18 mouse cellular contexts compared by ENCODE assay signal in genomic region chr17:56682880-56683279, GRCm38 (mm10). TPM values are rescaled to one million over a fixed set of nuclear protein-coding genes. Genes with fewer than 3 reads are reported as not detected.
DNase-seq lines count a peak whose midpoint lies in the region; ATAC-seq and TF ChIP-seq lines count a peak whose summit lies in the region.
"Had no signal": no experiment of that assay in that cellular context is flagged by ENCODE, and none has a peak within 500 bp of the region (broad histone marks: within the 10 kb centered on the region; RNA-seq: fewer than 3 reads in every experiment).

No protein-coding gene starts in this region.

- H3K36me3 ChIP-seq in midbrain, embryonic 11.5 days (ENCODE audit: control insufficient read depth, insufficient read depth, low read length): peaks cover 11% of the 10 kb centered on the region
- H3K36me3 ChIP-seq in midbrain, postnatal 0 days (ENCODE audit: insufficient read depth, low read length): peaks cover 28% of the 10 kb centered on the region
- peaks cover 4% of the 10 kb centered on the region; the same call in 1 of the 2 replicates for H3K36me3 ChIP-seq in hindbrain, embryonic 11.5 days (ENCODE audit: control insufficient read depth, insufficient read depth, low read length)

- no peak overlapping the region for H3K4me2 ChIP-seq in midbrain, embryonic 11.5 days
- H3K4me2 ChIP-seq in midbrain, postnatal 0 days (ENCODE audit: low read depth, low read length, poor library complexity, severe bottlenecking): no peak overlapping the region
- H3K4me2 ChIP-seq in hindbrain, embryonic 11.5 days (replicated peaks; ENCODE audit: low read depth, low read length): no peak overlapping the region
- H3K4me2 ChIP-seq: embryonic facial prominence, embryonic 13.5 days; intestine, embryonic 15.5 days; limb, embryonic 15.5 days had no signal

- no peak for DNase-seq in gastrocnemius, adult 2 months
- no peak for DNase-seq in gastrocnemius, postnatal 14 days
- peak; percentile 4 for DNase-seq in midbrain, embryonic 11.5 days (ENCODE audit: low spot score, missing footprints)
- DNase-seq in midbrain, postnatal 0 days (ENCODE audit: low spot score): no peak
- DNase-seq in liver: peak; percentile 61
- DNase-seq in urinary bladder, postnatal 10 days (ENCODE audit: low spot score): no peak
- DNase-seq in hindbrain, embryonic 11.5 days (ENCODE audit: low spot score): no peak
- DNase-seq: cerebellum, adult 11 months; heart, adult 11 months; kidney, postnatal 14 days; lung, postnatal 4 days; right cerebral cortex, postnatal 4 days had no signal

- intact Hi-C loops in gastrocnemius, adult 2 months (cut with DNase I): no loop called here
- intact Hi-C loops in gastrocnemius, postnatal 14 days (cut with DNase I; ENCODE audit: low total_unique reads): no loop called here

- H3K9ac ChIP-seq in midbrain, embryonic 11.5 days (ENCODE audit: low read length): no peak overlapping the region
- H3K9ac ChIP-seq in midbrain, postnatal 0 days (replicated peaks; ENCODE audit: low read length, poor library complexity, severe bottlenecking): no peak overlapping the region
- H3K9ac ChIP-seq in hindbrain, embryonic 11.5 days (ENCODE audit: low read depth, low read length): no peak overlapping the region
- H3K9ac ChIP-seq: embryonic facial prominence, embryonic 13.5 days; intestine, embryonic 15.5 days; limb, embryonic 15.5 days had no signal

- ATAC-seq in midbrain, embryonic 11.5 days (ENCODE audit: low FRiP score): no peak
- ATAC-seq in midbrain, postnatal 0 days (ENCODE audit: low FRiP score): no peak
- ATAC-seq in megakaryocyte progenitor cell, adult 5-6 weeks (replicated peaks; ENCODE audit: poor library complexity): peak; percentile 26; the same call in 1 of the 2 replicates
- ATAC-seq in hindbrain, embryonic 11.5 days (ENCODE audit: low FRiP score): no peak
- ATAC-seq: intestine, embryonic 15.5 days; midbrain, embryonic 16.5 days had no signal

- TF ChIP-seq CTCF in gastrocnemius, adult 2 months (IDR thresholded peaks at IDR 0.05): no peak
- TF ChIP-seq CTCF in midbrain, postnatal 0 days (IDR thresholded peaks at IDR 0.05): no peak

- H3K9me3 ChIP-seq in midbrain, embryonic 11.5 days (ENCODE audit: control insufficient read depth, low read length): no peaks in the 10 kb centered on the region
- no peaks in the 10 kb centered on the region for H3K9me3 ChIP-seq in midbrain, postnatal 0 days (ENCODE audit: low read length)
- H3K9me3 ChIP-seq in hindbrain, embryonic 11.5 days (ENCODE audit: control insufficient read depth, low read length): no peaks in the 10 kb centered on the region
- H3K9me3 ChIP-seq: embryonic facial prominence, embryonic 13.5 days; hindbrain, embryonic 10.5 days; intestine, embryonic 15.5 days; limb, embryonic 15.5 days had no signal

- H3K27me3 ChIP-seq in midbrain, embryonic 11.5 days (ENCODE audit: control insufficient read depth, insufficient read depth, low read length): no peaks in the 10 kb centered on the region
- no peaks in the 10 kb centered on the region for H3K27me3 ChIP-seq in midbrain, postnatal 0 days (ENCODE audit: insufficient read depth, low read length)
- H3K27me3 ChIP-seq in hindbrain, embryonic 11.5 days (ENCODE audit: control insufficient read depth, insufficient read depth, low read length): no peaks in the 10 kb centered on the region
- H3K27me3 ChIP-seq: embryonic facial prominence, embryonic 13.5 days; intestine, embryonic 15.5 days; limb, embryonic 15.5 days had no signal

- peak overlapping the region; percentile 72 for H3K27ac ChIP-seq in gastrocnemius, adult 2 months
- H3K27ac ChIP-seq in midbrain, embryonic 11.5 days (ENCODE audit: low read depth, low read length): no peak overlapping the region
- H3K27ac ChIP-seq in midbrain, postnatal 0 days (ENCODE audit: low read depth, low read length): no peak overlapping the region
- H3K27ac ChIP-seq in hindbrain, embryonic 11.5 days (ENCODE audit: low read depth, low read length): no peak overlapping the region
- H3K27ac ChIP-seq: embryonic facial prominence, embryonic 13.5 days; hindbrain, embryonic 10.5 days; intestine, embryonic 15.5 days; limb, embryonic 15.5 days had no signal

- H3K4me1 ChIP-seq in midbrain, embryonic 11.5 days (ENCODE audit: control insufficient read depth, insufficient read depth, low read length): no peaks in the 10 kb centered on the region
- no peaks in the 10 kb centered on the region for H3K4me1 ChIP-seq in midbrain, postnatal 0 days (ENCODE audit: insufficient read depth, low read length)
- no peaks in the 10 kb centered on the region for H3K4me1 ChIP-seq in hindbrain, embryonic 11.5 days (replicated peaks; ENCODE audit: control insufficient read depth, insufficient read depth, low read length)
- H3K4me1 ChIP-seq: embryonic facial prominence, embryonic 13.5 days; hindbrain, embryonic 10.5 days had no signal

- no peak overlapping the region for H3K4me3 ChIP-seq in gastrocnemius, adult 2 months
- H3K4me3 ChIP-seq in midbrain, embryonic 11.5 days (ENCODE audit: low read depth, low read length): no peak overlapping the region
- H3K4me3 ChIP-seq in midbrain, postnatal 0 days (ENCODE audit: low read depth, low read length): no peak overlapping the region
- no peak overlapping the region for H3K4me3 ChIP-seq in hindbrain, embryonic 11.5 days (ENCODE audit: low read depth, low read length)
- H3K4me3 ChIP-seq: embryonic facial prominence, embryonic 13.5 days; hindbrain, embryonic 10.5 days; intestine, embryonic 15.5 days; limb, embryonic 15.5 days had no signal

- 82% methylated on average over 3 of the region's 3 CpGs for WGBS in midbrain, embryonic 11.5 days
- WGBS in midbrain, postnatal 0 days: 85% methylated on average over 3 of the region's 3 CpGs
- WGBS in hindbrain, embryonic 11.5 days: 91% methylated on average over 3 of the region's 3 CpGs

RNA-seq across cellular contexts. Expression of gene Ranbp3, which starts 9.8 kb away (rescaled TPM):
- total RNA-seq in gastrocnemius, adult 2 months (2021): 10 to 100 TPM; 39.2 to 41.3 TPM
- 10 to 100 TPM; 34.2 to 35.1 TPM for total RNA-seq in gastrocnemius, postnatal 14 days (2021)
- 108 and 112 TPM in 2 replicates for polyA plus RNA-seq in midbrain, embryonic 11.5 days (2014; fragmentation: Nextera tagmentation; extraction: Ambion mirVana)
- total RNA-seq in midbrain, postnatal 0 days (2014; rRNA removed): 114 and 136 TPM in 2 replicates
- 96.0 and 98.9 TPM in 2 replicates for polyA plus RNA-seq in midbrain, postnatal 0 days (2015; fragmentation: Nextera tagmentation; extraction: Ambion mirVana)
- total RNA-seq in megakaryocyte progenitor cell, adult 5-6 weeks (2015): 24.8 and 34.3 TPM in 2 replicates
- 63.3 and 72.8 TPM in 2 replicates for total RNA-seq in megakaryocyte progenitor cell, adult 5-6 weeks (2017)
- polyA plus RNA-seq in hindbrain, embryonic 11.5 days (2014; fragmentation: Nextera tagmentation; extraction: Ambion mirVana): 94.2 and 104 TPM in 2 replicates

RNA-seq across cellular contexts. Expression of gene Ndufa11, which starts 34.7 kb away (rescaled TPM):
- 100 to 1,000 TPM; 390 to 523 TPM for total RNA-seq in gastrocnemius, adult 2 months (2021)
- 100 to 1,000 TPM; 433 to 458 TPM for total RNA-seq in gastrocnemius, postnatal 14 days (2021)
- 323 and 337 TPM in 2 replicates for polyA plus RNA-seq in midbrain, embryonic 11.5 days (2014; fragmentation: Nextera tagmentation; extraction: Ambion mirVana)
- total RNA-seq in midbrain, postnatal 0 days (2014; rRNA removed): 335 and 480 TPM in 2 replicates
- polyA plus RNA-seq in midbrain, postnatal 0 days (2015; fragmentation: Nextera tagmentation; extraction: Ambion mirVana): 630 and 676 TPM in 2 replicates
- 102 and 151 TPM in 2 replicates for total RNA-seq in megakaryocyte progenitor cell, adult 5-6 weeks (2015)
- total RNA-seq in megakaryocyte progenitor cell, adult 5-6 weeks (2017): 92.1 and 131 TPM in 2 replicates
- polyA plus RNA-seq in hindbrain, embryonic 11.5 days (2014; fragmentation: Nextera tagmentation; extraction: Ambion mirVana): 363 and 381 TPM in 2 replicates

RNA-seq across cellular contexts. Expression of gene Vmac, which starts 34.9 kb away (rescaled TPM):
- total RNA-seq in gastrocnemius, adult 2 months (2021): 1 to 10 TPM; 1.7 to 2.6 TPM
- 1 to 10 TPM; 5.4 to 5.8 TPM for total RNA-seq in gastrocnemius, postnatal 14 days (2021)
- polyA plus RNA-seq in midbrain, embryonic 11.5 days (2014; fragmentation: Nextera tagmentation; extraction: Ambion mirVana): 13.1 and 15.0 TPM in 2 replicates
- 32.3 and 36.9 TPM in 2 replicates for total RNA-seq in midbrain, postnatal 0 days (2014; rRNA removed)
- polyA plus RNA-seq in midbrain, postnatal 0 days (2015; fragmentation: Nextera tagmentation; extraction: Ambion mirVana): 19.2 and 19.8 TPM in 2 replicates
- 8.5 and 12.5 TPM in 2 replicates for total RNA-seq in megakaryocyte progenitor cell, adult 5-6 weeks (2015)
- total RNA-seq in megakaryocyte progenitor cell, adult 5-6 weeks (2017): 4.2 and 6.5 TPM in 2 replicates
- 15.6 and 18.1 TPM in 2 replicates for polyA plus RNA-seq in hindbrain, embryonic 11.5 days (2014; fragmentation: Nextera tagmentation; extraction: Ambion mirVana)

RNA-seq across cellular contexts. Expression of gene Catsperd, which starts 54.9 kb away (rescaled TPM):
- total RNA-seq in gastrocnemius, adult 2 months (2021): under 1 TPM in 1 of 2 experiments, not detected in 1; 0.11 TPM
- total RNA-seq in gastrocnemius, postnatal 14 days (2021): not detected
- polyA plus RNA-seq in midbrain, embryonic 11.5 days (2014; fragmentation: Nextera tagmentation; extraction: Ambion mirVana): 0.93 and 0.95 TPM in 2 replicates
- 0.99 and 3.0 TPM in 2 replicates for total RNA-seq in midbrain, postnatal 0 days (2014; rRNA removed)
- 1.5 TPM in 2 replicates for polyA plus RNA-seq in midbrain, postnatal 0 days (2015; fragmentation: Nextera tagmentation; extraction: Ambion mirVana)
- total RNA-seq in megakaryocyte progenitor cell, adult 5-6 weeks (2015): 1.1 TPM in 1 of 2 replicates, not detected in the other
- total RNA-seq in megakaryocyte progenitor cell, adult 5-6 weeks (2017): 0.17 and 0.51 TPM in 2 replicates
- 0.56 and 0.86 TPM in 2 replicates for polyA plus RNA-seq in hindbrain, embryonic 11.5 days (2014; fragmentation: Nextera tagmentation; extraction: Ambion mirVana)

RNA-seq across cellular contexts. Expression of gene Lonp1, which starts 56.2 kb away (rescaled TPM):
- total RNA-seq in gastrocnemius, adult 2 months (2021): 10 to 100 TPM; 60.4 to 71.8 TPM
- total RNA-seq in gastrocnemius, postnatal 14 days (2021): 10 to 100 TPM; 50.3 to 54.5 TPM
- polyA plus RNA-seq in midbrain, embryonic 11.5 days (2014; fragmentation: Nextera tagmentation; extraction: Ambion mirVana): 44.6 and 48.9 TPM in 2 replicates
- total RNA-seq in midbrain, postnatal 0 days (2014; rRNA removed): 68.1 and 69.5 TPM in 2 replicates
- 40.1 and 40.2 TPM in 2 replicates for polyA plus RNA-seq in midbrain, postnatal 0 days (2015; fragmentation: Nextera tagmentation; extraction: Ambion mirVana)
- 19.4 and 23.1 TPM in 2 replicates for total RNA-seq in megakaryocyte progenitor cell, adult 5-6 weeks (2015)
- total RNA-seq in megakaryocyte progenitor cell, adult 5-6 weeks (2017): 68.8 and 83.6 TPM in 2 replicates
- polyA plus RNA-seq in hindbrain, embryonic 11.5 days (2014; fragmentation: Nextera tagmentation; extraction: Ambion mirVana): 43.7 and 45.4 TPM in 2 replicates

Comparison
In these comparisons a context has a peak if more than half of its experiments do, and no peak if none do; other contexts are left out.
1. DNase-seq: peak in midbrain, embryonic 11.5 days (single experiment) and liver (single experiment); none in gastrocnemius, adult 2 months (single experiment), gastrocnemius, postnatal 14 days (single experiment), midbrain, postnatal 0 days (single experiment), urinary bladder, postnatal 10 days (single experiment) and hindbrain, embryonic 11.5 days (single experiment).